Mouse (Mus musculus) embryonic facial prominence, embryonic 10.5 days (tissue): Measurements from ENCODE around the gene Ninj2. TPM values are rescaled to one million over a fixed set of nuclear protein-coding genes. Genes with fewer than 3 reads are reported as not detected.
A peak's percentile ranks its signal among the peaks of the same experiment; 100 is the strongest.

ENCODE experiments used
- DNase-seq: peaks from one replicate; pipeline ENCODE4 v3.0.0-alpha.2; 2017; ENCODE audit warnings: low spot score
- H3K27ac ChIP-seq: fragments of 300-500 bp; sonication (generic); replicated peaks from 2 replicates; pipeline ENCODE4 v1.5.1; 2016; ENCODE audit warnings: mild to moderate bottlenecking
- H3K27me3 ChIP-seq: fragments of 300-500 bp; sonication (generic); replicated peaks from 2 replicates; pipeline ENCODE4 v1.6.1; 2016; ENCODE audit warnings: low read depth, mild to moderate bottlenecking; ENCODE audit not compliant: poor library complexity, severe bottlenecking
- H3K36me3 ChIP-seq: fragments of 300-500 bp; sonication (generic); replicated peaks from 2 replicates; pipeline ENCODE4 v1.6.1; 2016; ENCODE audit warnings: mild to moderate bottlenecking, moderate library complexity
- H3K4me1 ChIP-seq: fragments of 300-500 bp; sonication (generic); 2 replicates; pipeline ENCODE4 v1.6.1; 2016
- H3K4me3 ChIP-seq: fragments of 300-500 bp; sonication (generic); 2 replicates; pipeline ENCODE4 v1.5.1; 2016; ENCODE audit warnings: mild to moderate bottlenecking, moderate library complexity
- H3K9me3 ChIP-seq: fragments of 300-500 bp; sonication (generic); 2 replicates; pipeline ENCODE4 v1.6.1; 2016; ENCODE audit warnings: mild to moderate bottlenecking
- WGBS: fragments of 180-500 bp; shearing (Covaris S2); methylation state at CpG from one replicate; pipeline ENCODE4 v1.1.7; 2016; 5-methylcytosine and 5-hydroxymethylcytosine counted together
- polyA plus RNA-seq: library from polyadenylated mRNA; unstranded; fragments of >200 nt; fragmentation: Nextera tagmentation; extraction: Ambion mirVana; gene quantifications from 2 replicates; pipeline ENCODE4 v1.2.1, GENCODE M21; 2016

Ninj2 gene
- polyA plus RNA-seq, 1 experiment from 2014 or later, result not detected

- peaks cover 33% of the 10 kb centered on the region for H3K4me1 ChIP-seq
- no peak overlapping the region for H3K27ac ChIP-seq
- no peaks in the 10 kb centered on the region for H3K9me3 ChIP-seq
- WGBS, result 69% methylated on average over 3 of the region's 3 CpGs
- H3K27me3 ChIP-seq, result no peaks in the 10 kb centered on the region
- DNase-seq, result no peak
- H3K36me3 ChIP-seq, result no peaks in the 10 kb centered on the region
- H3K4me3 ChIP-seq, result no peak overlapping the region
Observed at GRCm38 (mm10) chr6:120151616-120152053, 58.5 kb downstream of the Ninj2 start.

- 76% methylated on average over 25 of the region's 26 CpGs for WGBS
- Histone ChIP-seq H3K27ac (no peak overlapping the region), H3K9me3 (no peaks in the 10 kb centered on the region), H3K4me1 (peaks cover 30% of the 10 kb centered on the region), H3K36me3 (no peaks in the 10 kb centered on the region), H3K27me3 (no peaks in the 10 kb centered on the region), H3K4me3 (no peak overlapping the region)
- peak; percentile 63 for DNase-seq
Observed at GRCm38 (mm10) chr6:120152739-120153696, 59.9 kb downstream of the Ninj2 start.

GRCm38 (mm10) chr6:120154526-120155309 is 61.6 kb downstream of the Ninj2 start:
- 71% methylated on average over 5 of the region's 5 CpGs for WGBS
- Histone ChIP-seq H3K4me1 (peaks cover 24% of the 10 kb centered on the region), H3K27me3 (no peaks in the 10 kb centered on the region), H3K27ac (no peak overlapping the region), H3K4me3 (no peak overlapping the region), H3K36me3 (no peaks in the 10 kb centered on the region), H3K9me3 (no peaks in the 10 kb centered on the region)
- DNase-seq, result no peak

GRCm38 (mm10) chr6:120155510-120155909 is 62.4 kb downstream of the Ninj2 start:
- Histone ChIP-seq H3K27ac (no peak overlapping the region), H3K4me1 (peaks cover 16% of the 10 kb centered on the region), H3K36me3 (no peaks in the 10 kb centered on the region), H3K4me3 (no peak overlapping the region), H3K9me3 (no peaks in the 10 kb centered on the region), H3K27me3 (no peaks in the 10 kb centered on the region)
- no peak for DNase-seq
- 81% methylated on average over 4 of the region's 4 CpGs for WGBS

GRCm38 (mm10) chr6:120157479-120157878 is 64.3 kb downstream of the Ninj2 start:
- WGBS, result 80% methylated on average over 6 of the region's 6 CpGs

GRCm38 (mm10) chr6:120159133-120159901 is 66.2 kb downstream of the Ninj2 start:
- Histone ChIP-seq H3K27ac (no peak overlapping the region), H3K4me3 (no peak overlapping the region), H3K4me1 (peaks cover 9% of the 10 kb centered on the region), H3K9me3 (no peaks in the 10 kb centered on the region), H3K36me3 (no peaks in the 10 kb centered on the region), H3K27me3 (no peaks in the 10 kb centered on the region)
- DNase-seq, result no peak
- WGBS, result 70% methylated on average over 9 of the region's 9 CpGs

More at GRCm38 (mm10) chr6:120157479-120157878, 64.3 kb downstream of the Ninj2 start:
- no peak overlapping the region for H3K27ac ChIP-seq
- H3K36me3 ChIP-seq, result no peaks in the 10 kb centered on the region
- H3K27me3 ChIP-seq, result no peaks in the 10 kb centered on the region
- H3K4me1 ChIP-seq, result peaks cover 14% of the 10 kb centered on the region
- no peak overlapping the region for H3K4me3 ChIP-seq
- no peaks in the 10 kb centered on the region for H3K9me3 ChIP-seq
- no peak for DNase-seq

- 77% methylated on average over 6 of the region's 6 CpGs for WGBS
- Histone ChIP-seq H3K9me3 (no peaks in the 10 kb centered on the region), H3K4me1 (peaks cover 6% of the 10 kb centered on the region; the same call in 1 of the 2 replicates), H3K36me3 (no peaks in the 10 kb centered on the region), H3K27me3 (no peaks in the 10 kb centered on the region), H3K27ac (no peak overlapping the region), H3K4me3 (no peak overlapping the region)
- no peak for DNase-seq
Observed at GRCm38 (mm10) chr6:120162928-120163327, 69.8 kb downstream of the Ninj2 start.

GRCm38 (mm10) chr6:120164765-120165164 is 71.6 kb downstream of the Ninj2 start:
- 84% methylated on average over 4 of the region's 4 CpGs for WGBS
- no peaks in the 10 kb centered on the region for H3K4me1 ChIP-seq
- H3K9me3 ChIP-seq, result no peaks in the 10 kb centered on the region
- no peak for DNase-seq
- no peaks in the 10 kb centered on the region for H3K27me3 ChIP-seq
- H3K36me3 ChIP-seq, result no peaks in the 10 kb centered on the region
- H3K27ac ChIP-seq, result no peak overlapping the region
- no peak overlapping the region for H3K4me3 ChIP-seq

- Histone ChIP-seq H3K9me3 (no peaks in the 10 kb centered on the region), H3K27ac (no peak overlapping the region), H3K4me3 (no peak overlapping the region), H3K27me3 (no peaks in the 10 kb centered on the region), H3K36me3 (no peaks in the 10 kb centered on the region), H3K4me1 (0 out of 2 replicates have a peak, but pooled peaks cover 3% of the 10 kb centered on the region)
- DNase-seq, result no peak
- 81% methylated on average over 4 of the region's 4 CpGs for WGBS
Observed at GRCm38 (mm10) chr6:120167574-120167973, 74.4 kb downstream of the Ninj2 start.

GRCm38 (mm10) chr6:120172294-120173017 is 79.3 kb downstream of the Ninj2 start:
- H3K36me3 ChIP-seq, result no peaks in the 10 kb centered on the region
- H3K27ac ChIP-seq, result no peak overlapping the region
- DNase-seq, result no peak
- H3K9me3 ChIP-seq, result no peaks in the 10 kb centered on the region
- H3K4me3 ChIP-seq, result no peak overlapping the region
- H3K27me3 ChIP-seq, result no peaks in the 10 kb centered on the region
- WGBS, result 86% methylated on average over 8 of the region's 8 CpGs
- peaks cover 3% of the 10 kb centered on the region; the same call in 1 of the 2 replicates for H3K4me1 ChIP-seq

- Histone ChIP-seq H3K27ac (no peak overlapping the region), H3K4me1 (peaks cover 3% of the 10 kb centered on the region; the same call in 1 of the 2 replicates), H3K27me3 (no peaks in the 10 kb centered on the region), H3K4me3 (no peak overlapping the region), H3K9me3 (no peaks in the 10 kb centered on the region), H3K36me3 (no peaks in the 10 kb centered on the region)
- DNase-seq, result no peak
- 81% methylated on average over 6 of the region's 6 CpGs for whole genome bisulfite sequencing
Observed at GRCm38 (mm10) chr6:120174028-120174601, 81.0 kb downstream of the Ninj2 start.
